Mouse (Mus musculus) thymus, adult 2 months (tissue): ENCODE results near the gene Hdac9.

Experiments
- CTCF ChIP-seq: fragments of 200-500 bp; IDR thresholded peaks from 2 replicates; pipeline ENCODE4 v1.5.1; 2012; ENCODE audit warnings: mild to moderate bottlenecking, control low read depth, low read length, moderate library complexity, borderline replicate concordance; ENCODE audit not compliant: control insufficient read depth, poor library complexity, insufficient read depth; ENCODE audit errors: extremely low read depth
- POLR2A ChIP-seq: fragments of 200-500 bp; IDR thresholded peaks from 2 replicates; pipeline ENCODE4 v1.6.1; 2012; ENCODE audit warnings: mild to moderate bottlenecking, low read length, control low read depth, moderate library complexity; ENCODE audit not compliant: control insufficient read depth, poor library complexity, insufficient read depth; ENCODE audit errors: extremely low read depth

GRCm38 (mm10) chr12:34664758-34665157, 252.1 kb downstream of the Hdac9 start:
- TF ChIP-seq CTCF (no peak), POLR2A (no peak)
